Mouse (Mus musculus) layer of hippocampus, postnatal 10 days (tissue): Measurements from ENCODE around the gene Ttll1. TPM values are rescaled to one million over a fixed set of nuclear protein-coding genes. Genes with fewer than 3 reads are reported as not detected.
"Not testable (repeated sequence)": the region's sequence is repeated elsewhere in the genome, so short reads cannot be mapped to it uniquely, and the experiment has no call there.

Experiments
- DNase-seq, 2 experiments: peaks; one replicate each; pipeline ENCODE4 v3.0.0; 2021; ENCODE audit warnings: low spot score in 2 of 2
- total RNA-seq, 2 experiments: library from RNA; stranded (reverse); gene quantifications; 2 replicates each; pipeline ENCODE4 v1.2.3; 2021

Ttll1 gene
- total RNA-seq, 2 experiments from 2014 or later: 49.4 to 53.1 TPM

- no peak for DNase-seq
These were observed 13.1 kb upstream of the Ttll1 start for GRCm38 (mm10) chr15:83523638-83524332.

GRCm38 (mm10) chr15:83523196-83523595, 12.5 kb upstream of the Ttll1 start:
- no peak for DNase-seq

DNA sequence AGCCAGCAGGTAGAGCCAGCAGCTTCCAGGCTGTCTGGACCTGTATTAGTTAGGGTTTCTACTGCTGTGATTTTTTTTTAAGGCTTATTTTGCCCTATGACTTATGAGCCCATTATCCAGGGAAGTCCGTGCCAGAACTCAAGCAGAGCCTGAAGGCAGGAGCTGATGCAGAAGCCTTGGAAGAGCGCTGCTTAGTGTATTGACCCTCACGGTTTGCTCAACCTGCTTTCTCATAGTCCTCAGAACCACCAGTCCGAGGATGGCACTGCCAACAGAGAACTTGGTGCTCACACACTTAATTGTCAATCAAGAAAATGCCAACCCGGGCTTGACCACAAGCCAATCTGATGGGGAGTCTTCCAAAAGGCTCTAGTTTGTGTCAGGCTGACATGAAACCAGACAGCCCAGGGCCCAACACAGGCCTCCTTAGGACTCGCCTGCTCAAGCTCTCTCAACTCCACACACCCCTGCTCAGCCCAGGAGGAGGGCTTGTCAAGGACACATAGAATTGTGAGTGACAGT, 10.2 kb upstream of the Ttll1 start:
- DNase-seq: no peak

GRCm38 (mm10) chr15:83518215-83519048, 7.7 kb upstream of the Ttll1 start:
- DNase-seq: peak; percentile 42 to 64

GRCm38 (mm10) chr15:83515018-83515417, 4.3 kb upstream of the Ttll1 start:
- DNase-seq: no peak

GRCm38 (mm10) chr15:83512489-83513281, 2.0 kb upstream of the Ttll1 start:
- DNase-seq: no peak

DNA sequence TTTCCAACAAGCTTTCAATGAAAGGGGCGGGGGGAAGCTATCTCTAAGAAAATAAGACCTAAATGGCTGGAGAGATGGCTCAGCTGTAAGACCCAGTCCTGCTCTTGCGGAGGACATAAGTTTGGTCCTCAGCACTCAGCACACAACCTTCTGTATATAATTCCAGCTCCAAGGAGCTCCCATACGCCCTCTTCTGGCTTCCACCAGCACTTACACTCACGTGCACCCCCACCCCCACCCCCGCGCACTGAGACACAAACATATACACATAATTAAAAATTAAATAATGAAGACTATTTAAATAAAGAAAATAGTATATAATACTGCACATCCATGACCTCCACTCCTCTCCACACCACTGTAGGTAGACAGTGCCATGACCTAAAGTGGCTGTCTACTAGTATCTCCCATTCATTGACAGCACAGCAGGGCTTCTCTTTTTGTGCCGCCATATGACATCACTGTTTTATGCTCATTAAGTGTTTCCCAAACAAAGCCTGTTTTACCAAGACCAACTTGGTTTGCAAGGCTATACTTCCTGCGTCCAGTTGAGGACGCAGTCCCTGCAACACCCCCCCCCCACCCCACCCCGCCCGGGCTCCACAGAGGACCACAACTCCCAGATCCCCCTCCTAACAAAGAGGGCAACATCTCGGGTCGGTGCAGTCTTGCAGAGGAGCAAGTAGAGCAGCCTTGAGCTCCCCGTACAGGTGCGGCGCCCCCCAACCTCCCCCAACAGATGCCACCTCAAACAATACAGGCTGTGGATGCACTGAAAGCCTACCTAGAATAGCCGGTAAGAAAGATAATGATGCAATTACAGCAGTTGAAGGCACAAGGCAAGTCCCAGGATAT, 516 bp downstream of the Ttll1 start:
- DNase-seq: no peak

DNA sequence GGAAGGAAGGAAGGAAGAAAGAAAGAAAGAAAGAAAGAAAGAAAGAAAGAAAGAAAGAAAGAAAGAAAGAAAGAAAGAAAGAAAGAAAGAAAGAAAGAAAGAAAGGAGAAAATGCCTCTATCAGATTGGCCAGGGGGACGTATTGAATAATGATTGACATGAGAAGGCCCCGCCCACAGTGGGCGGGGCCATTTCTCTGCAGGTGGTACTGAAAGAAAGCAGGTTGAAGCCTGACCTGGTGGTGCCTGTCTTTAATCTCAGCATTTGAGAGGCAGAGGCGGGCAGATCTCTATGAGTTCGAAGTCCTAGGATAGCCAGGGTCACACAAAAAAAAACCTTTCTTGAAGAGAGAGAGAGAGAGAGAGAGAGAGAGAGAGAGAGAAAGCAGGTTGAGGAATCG, 9.2 kb downstream of the Ttll1 start:
- DNase-seq: not testable (repeated sequence)

DNA sequence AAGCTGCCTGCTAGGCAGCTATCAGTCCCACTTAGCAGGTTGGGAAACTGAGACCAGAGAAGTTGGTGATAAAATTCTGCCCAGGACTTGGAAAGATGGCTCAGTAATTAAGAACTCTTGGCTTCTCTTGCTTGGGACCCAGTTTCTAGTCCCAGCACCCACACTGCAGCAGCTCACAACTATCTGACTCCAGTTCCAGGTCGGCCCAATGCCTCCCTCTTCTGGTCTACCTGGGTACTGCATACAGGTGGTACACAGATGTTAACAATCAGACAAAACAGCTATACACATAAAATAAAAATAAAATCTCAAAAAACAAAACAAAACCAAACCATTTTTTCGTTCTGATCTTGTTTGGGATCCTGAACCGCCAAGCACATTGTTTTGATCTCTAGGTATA, 10.3 kb downstream of the Ttll1 start:
- DNase-seq: no peak

DNA sequence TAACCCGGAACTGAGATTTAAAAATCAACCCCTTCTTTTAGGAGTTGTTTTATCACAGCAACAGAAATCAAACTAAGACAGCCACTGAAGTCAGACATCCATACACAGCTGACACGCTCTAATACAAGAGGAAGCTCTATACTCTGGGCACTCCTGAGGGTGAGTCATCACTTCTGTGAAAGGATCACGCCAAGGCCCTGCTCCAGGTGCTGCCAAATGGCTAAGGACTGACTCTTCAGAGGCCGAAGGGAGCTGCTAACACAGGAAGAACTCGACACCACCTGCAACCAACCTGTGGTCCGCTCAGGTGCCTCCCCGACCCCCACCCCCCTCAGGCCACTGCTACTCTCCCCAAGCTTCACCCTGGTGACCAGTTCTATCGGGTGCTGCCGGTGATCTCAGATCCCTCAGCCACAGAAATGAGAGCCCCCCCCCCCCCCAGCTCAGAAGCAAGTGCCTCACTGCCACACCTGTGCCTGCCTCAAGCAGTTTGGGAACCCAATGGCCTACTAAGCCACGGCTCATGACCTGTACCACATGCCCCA, 11.4 kb downstream of the Ttll1 start:
- no peak for DNase-seq

DNA sequence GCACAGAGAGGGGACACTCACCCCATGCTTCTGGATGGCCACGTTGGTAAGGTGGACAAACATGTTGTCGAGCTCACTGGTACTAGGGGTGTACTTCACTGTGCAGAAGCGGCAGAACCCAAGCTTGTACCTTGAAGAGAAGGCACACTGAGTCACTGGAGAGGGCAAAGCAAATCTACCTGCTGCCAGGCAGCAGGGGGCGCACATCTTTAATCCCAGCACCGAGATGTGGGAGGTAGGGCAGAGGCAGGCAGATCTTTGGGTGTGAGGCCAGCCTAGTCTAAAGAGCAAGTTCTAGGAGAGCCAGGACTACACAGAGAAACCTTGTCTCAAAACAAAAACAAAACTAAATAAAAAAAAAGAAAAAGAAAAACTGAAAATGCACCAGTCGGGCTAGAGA, 13.4 kb downstream of the Ttll1 start:
- DNase-seq: no peak

DNA sequence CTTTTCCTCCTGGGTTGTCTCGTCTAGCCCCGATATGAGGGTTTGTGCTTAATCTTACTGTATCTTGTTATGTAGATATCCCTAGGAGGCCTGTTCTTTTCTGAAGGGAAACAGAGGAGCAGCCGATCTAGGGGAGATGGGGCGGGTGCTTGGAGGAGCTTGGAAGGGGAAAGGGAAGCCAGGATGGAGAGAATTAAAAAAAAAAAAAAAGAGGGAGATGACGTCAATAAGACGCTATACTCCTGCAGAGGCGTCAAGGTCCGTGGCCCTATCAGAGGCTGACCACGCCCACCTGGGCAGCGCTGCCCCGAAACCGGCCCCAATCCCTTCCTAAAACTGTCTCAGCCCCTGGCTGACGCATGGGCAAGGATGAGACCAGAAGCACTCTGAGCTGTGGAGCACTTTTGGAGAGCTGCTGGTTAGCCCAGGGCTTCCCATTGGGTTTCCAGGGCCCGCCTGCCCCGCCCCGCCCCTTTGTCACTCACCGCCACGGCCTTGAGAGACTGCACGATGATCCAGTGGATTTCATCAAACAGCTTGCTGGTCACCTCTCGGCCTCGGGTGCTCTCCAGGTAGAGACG, 14.8 kb downstream of the Ttll1 start:
- DNase-seq: no peak

DNA sequence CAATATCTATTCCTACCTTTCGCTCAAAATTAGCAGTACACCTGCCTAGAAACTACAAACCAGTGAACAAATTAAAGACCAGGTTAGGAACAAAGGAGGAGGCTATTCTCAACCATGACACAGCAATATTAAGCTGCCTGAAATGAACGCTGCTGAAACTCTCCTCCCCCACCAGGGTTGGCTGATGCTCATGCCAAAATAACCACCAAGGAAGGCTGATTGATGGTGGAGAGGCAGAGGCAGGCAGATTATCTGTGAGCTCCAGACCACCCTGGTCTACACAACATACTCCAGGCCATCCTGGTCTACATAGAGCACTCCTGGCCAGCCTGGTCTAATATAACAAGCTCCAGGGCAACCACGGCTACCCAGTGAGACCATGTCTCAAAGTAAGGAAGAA, 15.5 kb downstream of the Ttll1 start:
- no peak for DNase-seq

- DNase-seq: no peak
These were observed 16.1 kb downstream of the Ttll1 start for GRCm38 (mm10) chr15:83494572-83494920.

DNA sequence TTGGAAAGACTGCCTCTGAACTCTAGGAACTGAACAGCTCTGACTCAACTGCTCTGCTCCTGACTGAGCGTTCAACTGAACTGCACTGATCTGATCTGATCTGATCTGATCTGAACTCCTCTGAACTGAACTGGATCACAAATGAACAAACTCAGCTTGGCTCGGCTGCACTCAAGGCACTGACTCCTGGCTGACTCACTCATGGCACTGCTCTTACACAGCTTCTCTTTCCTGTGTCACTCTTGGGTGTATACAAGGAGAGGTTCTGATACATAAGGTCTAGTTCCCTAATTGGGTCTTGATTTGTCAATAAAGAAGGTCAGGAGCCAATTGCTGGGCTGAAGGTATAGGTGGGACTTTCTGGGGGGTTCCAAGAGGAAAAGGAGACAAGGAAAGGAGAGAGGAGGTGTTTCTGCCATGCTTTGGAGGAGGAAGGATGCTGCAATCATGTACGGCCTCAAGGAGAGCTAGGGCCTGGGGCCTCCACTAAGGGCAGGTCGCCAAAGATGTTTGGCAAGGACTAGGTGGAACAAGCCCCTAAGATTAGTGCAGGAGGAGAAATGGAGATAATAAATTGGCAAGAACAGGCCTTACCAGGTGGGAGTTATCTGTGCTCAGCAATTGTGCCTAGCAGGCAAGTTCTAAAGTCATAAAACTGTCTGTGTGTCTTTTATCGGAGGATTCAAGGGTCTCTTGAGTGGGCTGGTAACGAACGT, 16.7 kb downstream of the Ttll1 start:
- DNase-seq: no peak

GRCm38 (mm10) chr15:83491891-83492290, 18.8 kb downstream of the Ttll1 start:
- no peak for DNase-seq

GRCm38 (mm10) chr15:83489471-83489870, 21.2 kb downstream of the Ttll1 start:
- no peak for DNase-seq

DNA sequence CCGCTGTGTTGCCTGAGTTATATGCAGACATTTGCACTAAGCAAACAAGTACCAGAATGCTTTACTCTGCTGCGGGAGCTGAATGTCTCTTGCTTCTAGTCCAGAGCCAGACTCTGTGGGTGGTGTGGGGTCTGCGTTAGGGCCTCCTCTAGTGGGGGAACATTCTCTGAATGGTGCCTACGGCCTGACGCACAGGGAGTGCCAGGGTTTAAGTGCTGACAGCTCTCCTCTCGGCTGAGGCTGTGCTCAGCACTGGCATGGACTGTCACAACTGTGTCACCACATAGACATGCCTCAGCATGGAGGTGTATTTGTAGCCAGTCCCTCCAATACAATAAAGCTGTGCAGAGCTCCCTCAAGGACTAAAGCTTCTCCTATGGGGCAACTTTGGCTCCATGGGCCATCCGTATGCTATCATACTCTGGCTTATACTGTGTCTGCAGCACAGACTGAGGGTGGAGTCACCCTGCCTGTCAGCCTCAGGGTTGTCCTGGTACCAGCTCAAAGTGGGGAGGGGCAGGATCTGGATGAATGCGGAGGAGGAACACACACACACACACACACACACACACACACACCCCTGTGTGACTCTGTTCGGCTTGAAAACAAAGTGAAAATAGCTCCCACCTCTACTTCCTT, 23.1 kb downstream of the Ttll1 start:
- no peak for DNase-seq

DNA sequence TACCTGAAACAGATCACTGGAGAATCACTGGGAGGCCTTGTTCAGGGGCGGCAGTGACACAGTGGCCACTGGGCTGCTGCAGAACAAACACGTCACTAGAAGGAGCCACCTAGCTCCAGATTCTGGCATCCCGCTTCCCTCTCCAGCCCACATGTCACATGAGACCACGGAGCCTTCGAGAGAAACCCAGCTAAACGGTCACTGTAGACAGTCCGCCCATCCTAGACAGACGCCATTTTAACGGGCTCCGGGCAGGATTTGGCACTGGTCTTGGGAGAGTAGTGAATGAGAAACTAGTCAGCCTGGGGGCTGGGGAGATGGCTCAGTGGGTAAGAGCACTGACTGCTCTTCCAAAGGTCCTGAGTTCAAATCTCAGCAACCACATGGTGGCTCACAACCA, 26.4 kb downstream of the Ttll1 start:
- no peak for DNase-seq
